Mouse (Mus musculus): ENCODE measurements around the gene Gm29554.
"Not testable (repeated sequence)": the region's sequence is repeated elsewhere in the genome, so short reads cannot be mapped to it uniquely, and the experiment has no call there.

Gene Gm29554

DNA sequence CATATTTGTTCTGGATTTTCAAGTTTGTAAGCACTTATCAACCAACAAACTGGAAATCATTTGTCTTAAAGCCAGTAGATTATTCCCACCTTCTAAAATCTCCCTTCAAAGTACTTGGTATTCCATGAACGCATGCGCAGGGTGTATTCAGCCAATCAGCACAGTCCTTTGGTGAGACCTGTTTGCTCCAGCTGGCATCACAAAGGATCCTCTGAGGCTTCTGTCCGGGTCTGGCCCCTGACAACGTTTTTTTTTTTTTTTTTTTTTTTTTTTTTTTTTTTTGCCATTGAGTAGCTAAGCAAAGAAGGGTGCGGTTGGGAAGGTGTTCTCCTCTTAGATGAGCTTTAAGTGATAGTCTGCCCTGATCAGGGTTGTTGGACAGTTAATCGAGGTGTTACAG lies at the start of gene Gm29554:
Gene Gm29554, plus strand, starts transcription at position 301 of the 400 bp plus-strand sequence.
- not testable (repeated sequence) for H3K4me3 ChIP-seq (replicated peaks; ENCODE audit: low read length); H3K36me3 ChIP-seq (ENCODE audit: insufficient read depth, low read length); H3K9me3 ChIP-seq (ENCODE audit: low read length); H3K4me1 ChIP-seq (replicated peaks; ENCODE audit: low read depth, low read length); H3K27me3 ChIP-seq (ENCODE audit: insufficient read depth, low read length)
